Mouse (Mus musculus) forebrain, embryonic 16.5 days (tissue): ENCODE results near the gene Ankib1. TPM values are rescaled to one million over a fixed set of nuclear protein-coding genes. Genes with fewer than 3 reads are reported as not detected.
"Not testable (repeated sequence)": the region's sequence is repeated elsewhere in the genome, so short reads cannot be mapped to it uniquely, and the experiment has no call there.

Source experiments
- ATAC-seq: fragments of 200-750 bp; cut with Nextera tagmentation; 2 replicates; pipeline ENCODE4 v1.8.0; 2017; ENCODE audit warnings: mild to moderate bottlenecking, moderate library complexity
- H3K27ac ChIP-seq: fragments of 300-500 bp; sonication (generic); 2 replicates; pipeline ENCODE4 v1.5.1; 2014; ENCODE audit warnings: low read length, control low read depth
- H3K27me3 ChIP-seq: fragments of 300-500 bp; sonication (generic); replicated peaks from 2 replicates; pipeline ENCODE4 v1.6.1; 2014; ENCODE audit warnings: low read length; ENCODE audit not compliant: control insufficient read depth, insufficient read depth
- H3K36me3 ChIP-seq: fragments of 300-500 bp; sonication (generic); 2 replicates; pipeline ENCODE4 v1.6.1; 2014; ENCODE audit not compliant: control insufficient read depth, insufficient read depth
- H3K4me1 ChIP-seq: fragments of 300-500 bp; sonication (generic); replicated peaks from 2 replicates; pipeline ENCODE4 v1.6.1; 2014; ENCODE audit warnings: low read length; ENCODE audit not compliant: control insufficient read depth, insufficient read depth
- H3K4me2 ChIP-seq: fragments of 300-500 bp; sonication (generic); 2 replicates; pipeline ENCODE4 v1.6.1; 2014; ENCODE audit warnings: mild to moderate bottlenecking, low read length, control low read depth
- H3K4me3 ChIP-seq: fragments of 300-500 bp; sonication (generic); replicated peaks from 2 replicates; pipeline ENCODE4 v1.5.1; 2014; ENCODE audit warnings: mild to moderate bottlenecking, low read length, control low read depth
- H3K9ac ChIP-seq: fragments of 300-500 bp; sonication (generic); replicated peaks from 2 replicates; pipeline ENCODE4 v1.6.1; 2014; ENCODE audit warnings: low read depth, low read length, control low read depth
- H3K9me3 ChIP-seq: fragments of 300-500 bp; sonication (generic); 2 replicates; pipeline ENCODE4 v1.6.1; 2016; ENCODE audit warnings: low read length; ENCODE audit not compliant: control insufficient read depth
- WGBS: fragments of 180-500 bp; shearing (Covaris S2); extraction: QIAGEN DNeasy Blood & Tissue Kit; methylation state at CpG from one replicate; pipeline ENCODE4 v1.1.7; 2014; 5-methylcytosine and 5-hydroxymethylcytosine counted together
- polyA plus RNA-seq: library from polyadenylated mRNA; unstranded; fragments of >200 nt; fragmentation: Nextera tagmentation; extraction: Ambion mirVana; gene quantifications from 2 replicates; pipeline ENCODE4 v1.2.1, GENCODE M21; 2015

The Ankib1 gene
- polyA plus RNA-seq, 1 experiment from 2014 or later: 19.2 TPM

GRCm38 (mm10) chr5:3750536-3750935 lies 52.2 kb downstream of the Ankib1 start:
- not testable (repeated sequence) for H3K4me3 ChIP-seq, H3K36me3 ChIP-seq, H3K27ac ChIP-seq, ATAC-seq, H3K4me1 ChIP-seq, H3K27me3 ChIP-seq, H3K9me3 ChIP-seq, H3K9ac ChIP-seq, H3K4me2 ChIP-seq

GRCm38 (mm10) chr5:3732846-3733245 lies 69.9 kb downstream of the Ankib1 start:
- not testable (repeated sequence) for ATAC-seq, H3K4me1 ChIP-seq, H3K4me2 ChIP-seq, H3K36me3 ChIP-seq, H3K27ac ChIP-seq, H3K9ac ChIP-seq, H3K4me3 ChIP-seq, H3K27me3 ChIP-seq, H3K9me3 ChIP-seq
- 94% methylated on average over 18 of the region's 24 CpGs for WGBS

- Histone ChIP-seq H3K27me3 (no peaks in the 10 kb centered on the region), H3K4me2 (no peak overlapping the region), H3K4me3 (no peak overlapping the region), H3K4me1 (no peaks in the 10 kb centered on the region), H3K27ac (no peak overlapping the region), H3K36me3 (peaks cover 2% of the 10 kb centered on the region; the same call in 1 of the 2 replicates), H3K9ac (no peak overlapping the region), H3K9me3 (no peaks in the 10 kb centered on the region)
- 64% methylated on average over 5 of the region's 5 CpGs for WGBS
- ATAC-seq: no peak
These were observed 73.9 kb downstream of the Ankib1 start for GRCm38 (mm10) chr5:3728820-3729219.

GRCm38 (mm10) chr5:3725491-3725890 lies 77.2 kb downstream of the Ankib1 start:
- Histone ChIP-seq H3K27ac (no peak overlapping the region), H3K9ac (no peak overlapping the region), H3K4me3 (no peak overlapping the region), H3K4me2 (no peak overlapping the region), H3K27me3 (no peaks in the 10 kb centered on the region), H3K9me3 (no peaks in the 10 kb centered on the region), H3K36me3 (peaks cover 5% of the 10 kb centered on the region), H3K4me1 (no peaks in the 10 kb centered on the region)
- no peak for ATAC-seq
- WGBS: 78% methylated on average over 1 of the region's 1 CpGs

GRCm38 (mm10) chr5:3723415-3723814 lies 79.3 kb downstream of the Ankib1 start:
- no peak overlapping the region for H3K27ac ChIP-seq
- no peak overlapping the region for H3K4me3 ChIP-seq
- peaks cover 9% of the 10 kb centered on the region for H3K36me3 ChIP-seq
- no peak overlapping the region for H3K9ac ChIP-seq
- WGBS: 96% methylated on average over 2 of the region's 2 CpGs
- H3K4me1 ChIP-seq: no peaks in the 10 kb centered on the region
- no peaks in the 10 kb centered on the region for H3K27me3 ChIP-seq
- no peak for ATAC-seq
- no peaks in the 10 kb centered on the region for H3K9me3 ChIP-seq
- H3K4me2 ChIP-seq: no peak overlapping the region

- H3K4me2 ChIP-seq: no peak overlapping the region
- no peak for ATAC-seq
These were observed 79.9 kb downstream of the Ankib1 start for GRCm38 (mm10) chr5:3722873-3723272.

GRCm38 (mm10) chr5:3719371-3719770 lies 83.4 kb downstream of the Ankib1 start:
- Histone ChIP-seq H3K9ac (no peak overlapping the region), H3K4me2 (no peak overlapping the region), H3K4me1 (no peaks in the 10 kb centered on the region), H3K36me3 (peaks cover 10% of the 10 kb centered on the region), H3K27me3 (no peaks in the 10 kb centered on the region), H3K4me3 (no peak overlapping the region), H3K27ac (no peak overlapping the region), H3K9me3 (no peaks in the 10 kb centered on the region)
- WGBS: 95% methylated on average over 4 of the region's 4 CpGs
- ATAC-seq: no peak

More at GRCm38 (mm10) chr5:3722873-3723272, 79.9 kb downstream of the Ankib1 start:
- Histone ChIP-seq H3K27me3 (no peaks in the 10 kb centered on the region), H3K36me3 (peaks cover 9% of the 10 kb centered on the region), H3K27ac (no peak overlapping the region), H3K4me3 (no peak overlapping the region), H3K4me1 (no peaks in the 10 kb centered on the region), H3K9me3 (no peaks in the 10 kb centered on the region), H3K9ac (no peak overlapping the region)
- WGBS: 90% methylated on average over 2 of the region's 2 CpGs

- ATAC-seq: no peak
- no peaks in the 10 kb centered on the region for H3K9me3 ChIP-seq
- H3K27ac ChIP-seq: no peak overlapping the region
- H3K9ac ChIP-seq: no peak overlapping the region
- no peaks in the 10 kb centered on the region for H3K27me3 ChIP-seq
- H3K36me3 ChIP-seq: peaks cover 11% of the 10 kb centered on the region
- no peak overlapping the region for H3K4me2 ChIP-seq
- H3K4me3 ChIP-seq: no peak overlapping the region
- 93% methylated on average over 5 of the region's 5 CpGs for WGBS
- no peaks in the 10 kb centered on the region for H3K4me1 ChIP-seq
These were observed 86.9 kb downstream of the Ankib1 start for GRCm38 (mm10) chr5:3715800-3716199.

GRCm38 (mm10) chr5:3702180-3702579 lies 100.5 kb downstream of the Ankib1 start:
- no peak for ATAC-seq
- peaks cover 7% of the 10 kb centered on the region for H3K36me3 ChIP-seq
- WGBS: 90% methylated on average over 4 of the region's 4 CpGs
- no peak overlapping the region for H3K9ac ChIP-seq
- H3K9me3 ChIP-seq: no peaks in the 10 kb centered on the region
- no peaks in the 10 kb centered on the region for H3K4me1 ChIP-seq
- H3K27me3 ChIP-seq: no peaks in the 10 kb centered on the region
- H3K4me2 ChIP-seq: no peak overlapping the region
- H3K27ac ChIP-seq: no peak overlapping the region
- no peak overlapping the region for H3K4me3 ChIP-seq

GRCm38 (mm10) chr5:3700025-3700424 lies 102.7 kb downstream of the Ankib1 start:
- Histone ChIP-seq H3K4me3 (no peak overlapping the region), H3K36me3 (peaks cover 6% of the 10 kb centered on the region), H3K9ac (no peak overlapping the region), H3K4me1 (no peaks in the 10 kb centered on the region), H3K27ac (no peak overlapping the region), H3K4me2 (no peak overlapping the region), H3K9me3 (no peaks in the 10 kb centered on the region), H3K27me3 (no peaks in the 10 kb centered on the region)
- no peak for ATAC-seq
- 95% methylated on average over 5 of the region's 5 CpGs for WGBS
